Mouse (Mus musculus): ENCODE measurements around the gene Gm30191. TPM values are rescaled to one million over a fixed set of nuclear protein-coding genes. Genes with fewer than 3 reads are reported as not detected.

Gm30191 gene
- polyA plus RNA-seq, 1 experiment from 2014 or later: 0.28 TPM

- Histone ChIP-seq H3K9me3 (ENCODE audit: control insufficient read depth, low read length) (no peaks in the 10 kb centered on the region), H3K4me2 (ENCODE audit: low read depth, low read length) (peak overlapping the region; percentile 93), H3K36me3 (ENCODE audit: control insufficient read depth, insufficient read depth, low read length) (no peaks in the 10 kb centered on the region), H3K27ac (replicated peaks; ENCODE audit: low read depth, low read length) (no peak overlapping the region), H3K4me3 (ENCODE audit: low read depth, low read length) (peak overlapping the region; percentile 54), H3K27me3 (replicated peaks; ENCODE audit: control insufficient read depth, insufficient read depth, low read length) (peaks cover 86% of the 10 kb centered on the region), H3K9ac (ENCODE audit: low read depth, low read length) (peak overlapping the region; percentile 52; the same call in 1 of the 2 replicates), H3K4me1 (ENCODE audit: control insufficient read depth, insufficient read depth, low read length) (peaks cover 37% of the 10 kb centered on the region)
- no peak for ATAC-seq (ENCODE audit: low read depth)
- WGBS: 6% methylated on average over 26 of the region's 27 CpGs
- DNase-seq (ENCODE audit: low spot score): no peak
Observed at GRCm38 (mm10) chr4:134250116-134250929, 3.6 kb downstream of the Gm30191 start.

- 10% methylated on average over 10 of the region's 10 CpGs for WGBS
- Histone ChIP-seq H3K9me3 (ENCODE audit: control insufficient read depth, low read length) (no peaks in the 10 kb centered on the region), H3K27me3 (replicated peaks; ENCODE audit: control insufficient read depth, insufficient read depth, low read length) (peaks cover 91% of the 10 kb centered on the region), H3K4me1 (ENCODE audit: control insufficient read depth, insufficient read depth, low read length) (peaks cover 34% of the 10 kb centered on the region), H3K4me3 (ENCODE audit: low read depth, low read length) (peak overlapping the region; percentile 54), H3K4me2 (ENCODE audit: low read depth, low read length) (peak overlapping the region; percentile 93), H3K27ac (replicated peaks; ENCODE audit: low read depth, low read length) (no peak overlapping the region), H3K36me3 (ENCODE audit: control insufficient read depth, insufficient read depth, low read length) (no peaks in the 10 kb centered on the region), H3K9ac (ENCODE audit: low read depth, low read length) (peak overlapping the region; percentile 65; the same call in 1 of the 2 replicates)
- DNase-seq (ENCODE audit: low spot score): no peak
- no peak for ATAC-seq (ENCODE audit: low read depth)
Observed at GRCm38 (mm10) chr4:134250930-134251240, 4.2 kb downstream of the Gm30191 start.

- no peaks in the 10 kb centered on the region for H3K36me3 ChIP-seq (ENCODE audit: control insufficient read depth, insufficient read depth, low read length)
Observed at GRCm38 (mm10) chr4:134251241-134252130, 4.8 kb downstream of the Gm30191 start.

GRCm38 (mm10) chr4:134252131-134252910 lies 5.6 kb downstream of the Gm30191 start:
- peak overlapping the region; percentile 54 for H3K4me3 ChIP-seq (ENCODE audit: low read depth, low read length)
- no peaks in the 10 kb centered on the region for H3K36me3 ChIP-seq (ENCODE audit: control insufficient read depth, insufficient read depth, low read length)
- H3K4me2 ChIP-seq (ENCODE audit: low read depth, low read length): peak overlapping the region; percentile 93
- WGBS: 9% methylated on average over 20 of the region's 22 CpGs
- peaks cover 82% of the 10 kb centered on the region for H3K27me3 ChIP-seq (replicated peaks; ENCODE audit: control insufficient read depth, insufficient read depth, low read length)
- H3K9ac ChIP-seq (ENCODE audit: low read depth, low read length): 0 out of 2 replicates have a peak overlapping the region, but pooled peaks have one; percentile 65
- no peaks in the 10 kb centered on the region for H3K9me3 ChIP-seq (ENCODE audit: control insufficient read depth, low read length)
- H3K27ac ChIP-seq (replicated peaks; ENCODE audit: low read depth, low read length): no peak overlapping the region
- DNase-seq (ENCODE audit: low spot score) (no peak), ATAC-seq (ENCODE audit: low read depth) (no peak)
- peaks cover 33% of the 10 kb centered on the region for H3K4me1 ChIP-seq (ENCODE audit: control insufficient read depth, insufficient read depth, low read length)

More at GRCm38 (mm10) chr4:134251241-134252130, 4.8 kb downstream of the Gm30191 start:
- H3K4me3 ChIP-seq (ENCODE audit: low read depth, low read length): peak overlapping the region; percentile 54
- peak overlapping the region; percentile 65 for H3K9ac ChIP-seq (ENCODE audit: low read depth, low read length)
- peaks cover 89% of the 10 kb centered on the region for H3K27me3 ChIP-seq (replicated peaks; ENCODE audit: control insufficient read depth, insufficient read depth, low read length)
- no peaks in the 10 kb centered on the region for H3K9me3 ChIP-seq (ENCODE audit: control insufficient read depth, low read length)
- DNase-seq (ENCODE audit: low spot score) (no peak), ATAC-seq (ENCODE audit: low read depth) (0 out of 2 replicates have a peak, but pooled peaks have one; percentile 11)
- peaks cover 33% of the 10 kb centered on the region for H3K4me1 ChIP-seq (ENCODE audit: control insufficient read depth, insufficient read depth, low read length)
- no peak overlapping the region for H3K27ac ChIP-seq (replicated peaks; ENCODE audit: low read depth, low read length)
- peak overlapping the region; percentile 93 for H3K4me2 ChIP-seq (ENCODE audit: low read depth, low read length)
- 1% methylated on average over 58 of the region's 91 CpGs for WGBS

DNA sequence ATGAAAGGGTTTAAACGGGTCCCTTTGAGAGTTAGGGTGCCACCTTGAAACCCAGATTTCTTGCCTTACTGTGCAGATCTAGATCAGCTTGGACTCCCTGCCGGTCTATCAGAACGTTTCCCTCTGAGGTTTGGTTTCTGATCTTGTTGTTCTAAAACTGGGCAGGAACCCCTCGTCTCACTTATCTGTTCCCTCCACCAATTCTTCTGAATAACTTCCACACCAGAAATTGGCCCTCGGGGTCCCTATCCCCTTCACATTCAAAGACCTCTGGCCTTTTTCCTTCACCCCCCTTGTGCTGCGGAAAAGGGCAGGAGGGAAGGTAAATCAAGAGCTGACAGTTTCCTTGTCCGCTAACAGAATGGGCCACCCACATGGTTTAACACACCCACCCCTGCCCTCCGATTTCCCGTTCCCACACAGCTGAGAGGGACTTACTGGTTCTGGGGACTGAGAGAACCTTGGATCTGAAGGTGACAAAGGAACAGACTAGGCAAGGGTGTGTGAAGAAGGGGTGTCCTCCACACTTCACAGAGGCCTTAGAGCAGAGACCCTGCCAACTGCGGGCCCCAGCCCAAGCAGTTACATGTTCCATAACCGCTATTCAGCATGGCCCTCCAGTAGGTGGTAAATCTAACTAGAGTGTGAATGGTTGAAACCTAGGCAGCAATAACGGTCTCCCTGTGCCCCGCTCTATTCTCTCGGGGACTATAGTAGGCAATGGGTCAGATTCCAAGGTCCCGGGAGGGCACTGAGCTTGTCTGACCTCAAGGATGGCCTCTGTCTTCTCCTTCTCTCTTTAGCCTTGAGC lies 6.4 kb downstream of the Gm30191 start:
- ATAC-seq (ENCODE audit: low read depth): no peak
- Histone ChIP-seq H3K27me3 (replicated peaks; ENCODE audit: control insufficient read depth, insufficient read depth, low read length) (peaks cover 75% of the 10 kb centered on the region), H3K9ac (ENCODE audit: low read depth, low read length) (peak overlapping the region; percentile 43; the same call in 1 of the 2 replicates), H3K27ac (replicated peaks; ENCODE audit: low read depth, low read length) (no peak overlapping the region), H3K4me3 (ENCODE audit: low read depth, low read length) (peak overlapping the region; percentile 54), H3K4me2 (ENCODE audit: low read depth, low read length) (peak overlapping the region; percentile 93), H3K9me3 (ENCODE audit: control insufficient read depth, low read length) (no peaks in the 10 kb centered on the region), H3K36me3 (ENCODE audit: control insufficient read depth, insufficient read depth, low read length) (no peaks in the 10 kb centered on the region), H3K4me1 (ENCODE audit: control insufficient read depth, insufficient read depth, low read length) (peaks cover 34% of the 10 kb centered on the region)
- WGBS: 15% methylated on average over 15 of the region's 15 CpGs
- no peak for DNase-seq (ENCODE audit: low spot score)

- Histone ChIP-seq H3K27ac (replicated peaks; ENCODE audit: low read depth, low read length) (no peak within 1 kb of the TSS), H3K36me3 (ENCODE audit: control insufficient read depth, insufficient read depth, low read length) (no peaks in the 10 kb centered on the region), H3K4me1 (ENCODE audit: control insufficient read depth, insufficient read depth, low read length) (peaks cover 37% of the 10 kb centered on the region), H3K4me3 (ENCODE audit: low read depth, low read length) (peak within 1 kb of the TSS; percentile 54), H3K9ac (ENCODE audit: low read depth, low read length) (peak within 1 kb of the TSS; percentile 43), H3K9me3 (ENCODE audit: control insufficient read depth, low read length) (no peaks in the 10 kb centered on the region), H3K27me3 (replicated peaks; ENCODE audit: control insufficient read depth, insufficient read depth, low read length) (peaks cover 70% of the 10 kb centered on the region), H3K4me2 (ENCODE audit: low read depth, low read length) (peak within 1 kb of the TSS; percentile 93)
- ATAC-seq (ENCODE audit: low read depth) (no peak), DNase-seq (ENCODE audit: low spot score) (no peak)
- under 1% methylated on average over 13 of the region's 13 CpGs for WGBS
Observed at GRCm38 (mm10) chr4:134253722-134254324, 7.1 kb downstream of the Gm30191 start, which contains the start of gene Grrp1. Gene Grrp1, minus strand, starts transcription at chr4:134254106.

- peaks cover 60% of the 10 kb centered on the region for H3K27me3 ChIP-seq (replicated peaks; ENCODE audit: control insufficient read depth, insufficient read depth, low read length)
- DNase-seq (ENCODE audit: low spot score) (no peak), ATAC-seq (ENCODE audit: low read depth) (no peak)
- no peak overlapping the region for H3K4me3 ChIP-seq (ENCODE audit: low read depth, low read length)
- no peaks in the 10 kb centered on the region for H3K9me3 ChIP-seq (ENCODE audit: control insufficient read depth, low read length)
- peaks cover 36% of the 10 kb centered on the region for H3K4me1 ChIP-seq (ENCODE audit: control insufficient read depth, insufficient read depth, low read length)
- H3K9ac ChIP-seq (ENCODE audit: low read depth, low read length): no peak overlapping the region
- H3K27ac ChIP-seq (replicated peaks; ENCODE audit: low read depth, low read length): no peak overlapping the region
- H3K4me2 ChIP-seq (ENCODE audit: low read depth, low read length): no peak overlapping the region
- WGBS: 38% methylated on average over 3 of the region's 3 CpGs
- no peaks in the 10 kb centered on the region for H3K36me3 ChIP-seq (ENCODE audit: control insufficient read depth, insufficient read depth, low read length)
Observed at GRCm38 (mm10) chr4:134254835-134255234, 8.1 kb downstream of the Gm30191 start.
